Mouse (Mus musculus) ES-E14 (cell line): ENCODE data around the gene Btbd19.

ENCODE experiments used
- CHD2 ChIP-seq: IDR thresholded peaks from 2 replicates; pipeline ENCODE4 v1.6.1; 2014; ENCODE audit warnings: mild to moderate bottlenecking, low read depth, low read length, inconsistent platforms
- HCFC1 ChIP-seq: IDR thresholded peaks from 2 replicates; pipeline ENCODE4 v1.6.1; 2012; ENCODE audit warnings: low read length, inconsistent platforms, borderline replicate concordance; ENCODE audit not compliant: insufficient read depth
- MAFK ChIP-seq: IDR thresholded peaks from 2 replicates; pipeline ENCODE4 v1.6.1; 2014; ENCODE audit warnings: mild to moderate bottlenecking, low read depth, low read length, inconsistent platforms; ENCODE audit not compliant: insufficient read depth
- ZC3H11A ChIP-seq: IDR thresholded peaks from 2 replicates; pipeline ENCODE4 v1.6.1; 2012; ENCODE audit warnings: low read depth, mild to moderate bottlenecking, inconsistent platforms, low read length, borderline replicate concordance
- ZNF384 ChIP-seq: IDR thresholded peaks from 2 replicates; pipeline ENCODE4 v1.6.1; 2012; ENCODE audit warnings: low read depth, low read length, inconsistent platforms

DNA sequence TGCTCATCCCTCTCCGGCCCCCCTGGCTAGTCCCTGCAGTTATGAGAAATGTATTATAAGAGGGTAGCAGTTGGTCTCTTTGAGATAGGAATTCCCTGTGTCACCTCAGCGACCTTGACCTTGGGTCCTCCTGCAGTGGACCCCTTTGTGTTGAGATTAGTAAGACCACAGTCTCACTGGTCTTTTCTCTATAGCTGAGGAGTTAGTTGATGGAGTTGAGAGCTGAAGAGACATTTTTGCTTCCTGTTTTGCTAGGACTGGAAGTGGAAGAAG lies 26.8 kb downstream of the Btbd19 start:
- TF ChIP-seq MAFK, result no peak
- no peak for TF ChIP-seq ZNF384
- TF ChIP-seq HCFC1, result no peak
- no peak for TF ChIP-seq ZC3H11A
- TF ChIP-seq CHD2, result no peak
